Mouse (Mus musculus) ES-Bruce4 (cell line): ENCODE measurements around the gene Zfp575.

Source experiments
- CTCF ChIP-seq: IDR thresholded peaks from one replicate; pipeline ENCODE4 v1.8.1; 2011; ENCODE audit warnings: low read depth, low read length
- EP300 ChIP-seq: IDR thresholded peaks from 2 replicates; pipeline ENCODE4 v1.6.1; 2011; ENCODE audit warnings: low read depth, low read length; ENCODE audit not compliant: insufficient read depth
- POLR2A ChIP-seq: IDR thresholded peaks from one replicate; pipeline ENCODE4 v1.8.1; 2011; ENCODE audit warnings: low read length; ENCODE audit not compliant: insufficient read depth

DNA sequence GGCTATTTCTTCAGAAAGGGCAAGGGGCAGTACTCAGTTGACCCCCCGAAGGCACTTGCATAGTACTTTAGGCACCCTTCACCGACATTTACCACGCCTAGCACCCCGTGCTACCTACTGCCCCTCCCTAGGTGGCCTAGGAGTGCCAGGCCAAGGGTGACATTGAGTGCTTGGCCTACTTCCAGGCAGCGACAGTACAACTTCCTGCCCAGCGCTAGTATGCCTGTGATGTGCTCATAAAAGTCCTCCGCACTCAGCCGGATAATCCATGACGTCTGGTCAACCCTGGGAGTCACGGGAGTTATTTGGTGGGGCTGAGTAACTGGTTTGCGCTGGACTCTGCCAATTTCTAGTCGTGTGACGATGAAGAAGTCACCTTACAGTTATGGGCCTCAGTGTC is 895 bp upstream of the Zfp575 start:
- TF ChIP-seq EP300 = no peak
- no peak for TF ChIP-seq CTCF
- no peak for TF ChIP-seq POLR2A
